Mouse (Mus musculus) small intestine, adult 2 months (tissue): ENCODE results near the gene Dcun1d3. TPM values are rescaled to one million over a fixed set of nuclear protein-coding genes. Genes with fewer than 3 reads are reported as not detected.

ENCODE experiments used
- H3K27ac ChIP-seq: fragments of 200-500 bp; 2 replicates; pipeline ENCODE4 v1.5.1; 2012; ENCODE audit warnings: low read depth, low read length, control low read depth, inconsistent platforms; ENCODE audit not compliant: insufficient read depth
- H3K27me3 ChIP-seq: fragments of 200-500 bp; 2 replicates; pipeline ENCODE4 v1.6.1; 2012; ENCODE audit warnings: mild to moderate bottlenecking, moderate library complexity, low read length, inconsistent platforms; ENCODE audit not compliant: control insufficient read depth, insufficient read depth
- H3K36me3 ChIP-seq: fragments of 200-500 bp; 2 replicates; pipeline ENCODE4 v1.6.1; 2012; ENCODE audit warnings: mild to moderate bottlenecking, low read length, control low read depth, inconsistent platforms; ENCODE audit not compliant: control insufficient read depth, insufficient read depth
- H3K4me1 ChIP-seq: fragments of 200-500 bp; 2 replicates; pipeline ENCODE4 v1.6.1; 2012; ENCODE audit warnings: low read length, inconsistent platforms, mixed read lengths; ENCODE audit not compliant: control insufficient read depth, insufficient read depth, insufficient read length
- H3K4me3 ChIP-seq: fragments of 200-500 bp; 2 replicates; pipeline ENCODE4 v1.5.1; 2012; ENCODE audit warnings: low read depth, mild to moderate bottlenecking, control low read depth, inconsistent platforms, low read length, moderate library complexity
- CTCF ChIP-seq: fragments of 200-500 bp; IDR thresholded peaks from 2 replicates; pipeline ENCODE4 v1.5.1; 2012; ENCODE audit warnings: low read depth, mild to moderate bottlenecking, control low read depth, inconsistent platforms, low read length, moderate library complexity, mixed read lengths; ENCODE audit not compliant: insufficient replicate concordance, insufficient read length; ENCODE audit errors: extremely low read depth
- POLR2A ChIP-seq: fragments of 200-500 bp; IDR thresholded peaks from 2 replicates; pipeline ENCODE4 v1.6.1; 2012; ENCODE audit warnings: low read depth, mild to moderate bottlenecking, control low read depth, inconsistent platforms, low read length, moderate library complexity
- WGBS: fragments of 180-500 bp; shearing (Covaris S2); methylation state at CpG from one replicate; pipeline ENCODE4 v1.1.7; 2018; 5-methylcytosine and 5-hydroxymethylcytosine counted together
- polyA plus RNA-seq: library from polyadenylated mRNA; depleted of rRNA; stranded (reverse); fragments of >200 nt; gene quantifications from 2 replicates; pipeline ENCODE4 v1.2.3, GENCODE M21; 2012

Gene Dcun1d3
- polyA plus RNA-seq, 1 experiment, result 2.8 TPM

GRCm38 (mm10) chr7:119860554-119860953 lies 35.5 kb downstream of the Dcun1d3 start:
- Histone ChIP-seq H3K27me3 (no peaks in the 10 kb centered on the region), H3K4me1 (peaks cover 32% of the 10 kb centered on the region; the same call in 1 of the 2 replicates), H3K4me3 (no peak overlapping the region), H3K27ac (peak overlapping the region; percentile 37; the same call in 1 of the 2 replicates), H3K36me3 (peaks cover 19% of the 10 kb centered on the region)
- TF ChIP-seq POLR2A, result no peak
- 32% methylated on average over 2 of the region's 2 CpGs for WGBS

GRCm38 (mm10) chr7:119860116-119860515 lies 36.0 kb downstream of the Dcun1d3 start:
- TF ChIP-seq CTCF (no peak), POLR2A (no peak)
- Histone ChIP-seq H3K27ac (peak overlapping the region; percentile 37; the same call in 1 of the 2 replicates), H3K27me3 (no peaks in the 10 kb centered on the region), H3K36me3 (peaks cover 19% of the 10 kb centered on the region), H3K4me1 (peaks cover 32% of the 10 kb centered on the region; the same call in 1 of the 2 replicates), H3K4me3 (no peak overlapping the region)
- 59% methylated on average over 3 of the region's 3 CpGs for WGBS

GRCm38 (mm10) chr7:119859476-119859875 lies 36.6 kb downstream of the Dcun1d3 start:
- 86% methylated on average over 6 of the region's 6 CpGs for WGBS
- Histone ChIP-seq H3K36me3 (peaks cover 19% of the 10 kb centered on the region), H3K4me3 (no peak overlapping the region), H3K27me3 (no peaks in the 10 kb centered on the region), H3K4me1 (peaks cover 30% of the 10 kb centered on the region; the same call in 1 of the 2 replicates), H3K27ac (no peak overlapping the region)
- TF ChIP-seq POLR2A (no peak), CTCF (0 out of 2 replicates have a peak, but pooled peaks have one; percentile 11)

- Histone ChIP-seq H3K36me3 (peaks cover 19% of the 10 kb centered on the region), H3K27me3 (no peaks in the 10 kb centered on the region), H3K27ac (no peak overlapping the region), H3K4me1 (peaks cover 9% of the 10 kb centered on the region; the same call in 1 of the 2 replicates), H3K4me3 (no peak overlapping the region)
- TF ChIP-seq CTCF, result no peak
- TF ChIP-seq POLR2A, result no peak
These were observed 41.1 kb downstream of the Dcun1d3 start for GRCm38 (mm10) chr7:119855031-119855430.

GRCm38 (mm10) chr7:119854362-119854761 lies 41.7 kb downstream of the Dcun1d3 start:
- H3K36me3 ChIP-seq, result peaks cover 16% of the 10 kb centered on the region
- no peaks in the 10 kb centered on the region for H3K27me3 ChIP-seq
- H3K4me1 ChIP-seq, result peaks cover 4% of the 10 kb centered on the region; the same call in 1 of the 2 replicates
- H3K27ac ChIP-seq, result no peak overlapping the region
- TF ChIP-seq POLR2A, result no peak
- 85% methylated on average over 2 of the region's 2 CpGs for WGBS
- no peak overlapping the region for H3K4me3 ChIP-seq

GRCm38 (mm10) chr7:119853186-119853585 lies 42.9 kb downstream of the Dcun1d3 start:
- WGBS, result 92% methylated on average over 1 of the region's 1 CpGs
- TF ChIP-seq CTCF (no peak), POLR2A (no peak)
- peaks cover 4% of the 10 kb centered on the region; the same call in 1 of the 2 replicates for H3K4me1 ChIP-seq
- H3K36me3 ChIP-seq, result peaks cover 10% of the 10 kb centered on the region
- H3K27me3 ChIP-seq, result no peaks in the 10 kb centered on the region
- no peak overlapping the region for H3K4me3 ChIP-seq
- H3K27ac ChIP-seq, result no peak overlapping the region

GRCm38 (mm10) chr7:119852494-119852893 lies 43.6 kb downstream of the Dcun1d3 start:
- TF ChIP-seq POLR2A (no peak), CTCF (no peak)
- Histone ChIP-seq H3K4me3 (no peak overlapping the region), H3K36me3 (peaks cover 4% of the 10 kb centered on the region), H3K4me1 (peaks cover 4% of the 10 kb centered on the region; the same call in 1 of the 2 replicates), H3K27ac (no peak overlapping the region), H3K27me3 (no peaks in the 10 kb centered on the region)

GRCm38 (mm10) chr7:119850737-119851136 lies 45.4 kb downstream of the Dcun1d3 start:
- H3K27ac ChIP-seq, result no peak overlapping the region
- H3K4me1 ChIP-seq, result peaks cover 4% of the 10 kb centered on the region; the same call in 1 of the 2 replicates
- no peak overlapping the region for H3K4me3 ChIP-seq
- TF ChIP-seq CTCF (no peak), POLR2A (no peak)
- no peaks in the 10 kb centered on the region; the same call in 1 of the 2 replicates for H3K36me3 ChIP-seq
- H3K27me3 ChIP-seq, result no peaks in the 10 kb centered on the region
- 49% methylated on average over 5 of the region's 5 CpGs for WGBS
